Mouse (Mus musculus) retina, postnatal 7 days (tissue): ENCODE results near the gene Pgd.
"Not testable (repeated sequence)": the region's sequence is repeated elsewhere in the genome, so short reads cannot be mapped to it uniquely, and the experiment has no call there.

Experiments
- DNase-seq: peaks from one replicate; pipeline ENCODE4 v3.0.0-alpha.2; 2012; ENCODE audit warnings: low read depth, low spot score

Pgd gene

DNA sequence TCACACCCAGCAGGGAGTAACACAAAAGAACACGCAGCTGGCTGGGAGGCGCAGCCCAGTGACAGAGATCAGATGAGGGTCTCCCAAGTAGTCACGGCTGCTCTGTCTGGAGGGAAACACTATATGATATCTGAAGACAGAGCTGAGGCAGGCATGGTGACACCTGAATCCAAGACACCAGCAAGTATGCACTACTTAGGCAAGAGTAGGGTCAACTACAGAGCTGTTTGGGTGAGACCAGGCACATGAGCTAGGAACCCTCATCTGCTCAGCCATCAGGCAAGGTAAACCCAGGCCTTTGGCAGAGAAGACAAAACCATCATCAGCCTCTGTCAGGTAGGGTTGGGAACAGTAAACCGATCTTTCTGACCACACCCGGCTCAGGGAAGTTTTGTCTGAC, 33.2 kb downstream of the Pgd start:
- no peak for DNase-seq

GRCm38 (mm10) chr4:149131789-149132565, 34.6 kb downstream of the Pgd start:
- no peak for DNase-seq

DNA sequence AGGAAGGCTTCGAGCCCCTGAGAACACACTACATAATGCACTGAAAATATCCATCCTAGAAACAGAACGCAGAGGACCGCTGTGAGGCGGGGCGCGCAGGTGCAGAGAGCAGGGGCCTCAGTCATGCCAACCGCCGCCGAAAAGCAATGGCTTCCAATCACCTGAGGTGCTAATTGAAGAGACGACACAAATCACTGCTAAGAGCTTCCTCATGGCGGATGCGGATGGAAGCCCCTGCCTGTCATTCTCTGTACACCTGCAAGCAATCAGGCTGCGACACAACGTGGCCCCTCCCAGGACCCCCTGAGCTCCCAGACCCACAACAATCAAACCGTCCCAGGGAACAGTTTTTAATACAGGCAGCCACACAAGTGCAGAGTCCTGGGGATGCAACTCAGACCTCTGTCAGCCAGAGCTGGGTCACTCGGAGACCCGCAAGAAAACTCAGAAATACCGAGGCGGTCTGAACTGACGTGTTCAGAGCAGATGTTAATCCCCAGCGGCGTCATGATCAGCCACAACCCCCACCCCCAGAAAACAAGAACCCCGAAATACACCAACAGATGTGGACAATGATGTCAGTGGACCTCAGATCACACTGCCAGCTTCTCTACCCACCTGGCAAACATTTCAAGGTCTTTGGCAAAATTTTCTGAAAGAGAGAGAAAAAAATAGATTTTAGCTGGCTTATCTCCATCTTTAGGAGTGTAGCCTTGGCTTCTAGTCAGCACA, 35.4 kb downstream of the Pgd start:
- no peak for DNase-seq

DNA sequence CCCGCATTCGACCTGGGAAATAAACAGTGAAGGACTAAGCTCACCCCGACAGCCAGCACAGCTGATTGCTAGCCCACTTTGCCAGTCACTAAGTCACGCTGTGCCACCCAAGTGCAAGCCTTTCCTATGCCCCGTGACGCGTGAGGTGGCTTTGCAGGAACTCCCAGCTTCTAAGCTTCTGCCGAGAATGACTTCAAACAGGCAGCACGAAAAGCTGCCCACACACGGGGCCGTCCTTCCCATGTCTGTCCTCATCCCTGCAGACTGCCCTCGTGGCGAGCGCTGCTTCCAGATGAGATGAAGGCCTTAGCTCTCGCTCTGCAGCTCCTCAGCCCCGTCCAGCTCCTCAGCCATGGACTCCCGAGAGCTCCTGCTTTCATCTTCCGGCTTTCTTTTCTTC, 38.1 kb downstream of the Pgd start:
- no peak for DNase-seq

DNA sequence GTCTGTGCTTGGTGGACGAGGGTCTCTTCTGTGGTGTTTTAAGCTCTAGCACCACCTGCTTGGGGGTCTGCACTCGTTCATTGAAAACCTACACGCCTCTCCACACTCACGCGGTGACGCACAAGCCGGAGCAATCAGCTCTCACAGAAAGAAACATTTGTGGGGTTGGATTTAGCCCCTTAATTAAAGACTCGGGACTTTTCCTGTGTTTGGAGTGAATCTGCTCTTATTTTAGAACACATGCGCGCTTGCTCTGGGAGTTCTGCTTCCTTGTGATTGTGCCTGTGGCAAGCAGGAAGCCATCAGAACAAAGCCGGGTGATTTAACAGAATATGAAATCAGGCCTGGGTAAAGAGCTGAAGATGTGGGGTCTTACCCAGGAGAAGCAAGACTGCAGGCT, 39.9 kb downstream of the Pgd start, which contains the start of gene Cort:
Gene Cort (minus strand): TSS at position 101 of the 400 bp plus-strand sequence.
- no peak for DNase-seq

GRCm38 (mm10) chr4:149126115-149126509, 40.5 kb downstream of the Pgd start:
- no peak for DNase-seq

DNA sequence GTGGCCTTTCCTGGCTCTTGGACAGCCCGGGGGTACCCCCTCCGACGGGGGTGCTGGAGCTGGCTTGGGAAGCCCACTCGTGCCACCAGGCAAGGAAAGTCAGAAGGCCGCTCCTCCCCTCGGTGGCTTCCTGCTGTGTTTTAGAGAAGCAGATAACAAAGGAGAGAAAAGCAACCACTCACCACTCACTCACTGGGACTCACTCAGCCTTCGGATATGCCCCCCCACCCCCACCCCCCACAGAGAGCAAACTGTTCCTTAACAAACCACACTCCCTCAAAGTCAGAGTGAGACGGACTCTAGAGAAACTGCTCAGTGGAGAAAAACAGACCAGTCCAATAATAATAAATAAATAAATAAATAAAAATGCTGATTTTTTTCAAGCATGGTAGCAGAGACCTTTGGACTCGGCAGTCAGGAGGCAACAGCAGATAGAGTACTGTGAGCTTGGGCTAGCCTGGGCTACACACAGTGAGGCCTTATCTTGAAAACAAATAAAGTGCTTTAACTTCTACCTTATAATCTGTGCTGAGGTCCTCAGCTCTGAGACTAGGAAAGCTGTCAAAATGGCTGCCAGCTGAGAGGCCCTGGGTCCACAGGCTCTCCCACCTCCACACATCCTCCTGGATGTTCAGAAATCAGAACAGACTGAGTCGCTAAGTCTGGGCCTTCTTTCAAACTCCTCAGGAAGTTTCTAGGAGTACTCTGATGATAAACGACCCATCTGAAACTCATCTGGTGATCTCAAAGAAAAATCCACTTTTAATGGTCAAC, 41.0 kb downstream of the Pgd start:
- no peak for DNase-seq

- DNase-seq = no peak
Measured at GRCm38 (mm10) chr4:149123432-149123831, 43.1 kb downstream of the Pgd start.

GRCm38 (mm10) chr4:149119978-149120562, 46.5 kb downstream of the Pgd start:
- not testable (repeated sequence) for DNase-seq

DNA sequence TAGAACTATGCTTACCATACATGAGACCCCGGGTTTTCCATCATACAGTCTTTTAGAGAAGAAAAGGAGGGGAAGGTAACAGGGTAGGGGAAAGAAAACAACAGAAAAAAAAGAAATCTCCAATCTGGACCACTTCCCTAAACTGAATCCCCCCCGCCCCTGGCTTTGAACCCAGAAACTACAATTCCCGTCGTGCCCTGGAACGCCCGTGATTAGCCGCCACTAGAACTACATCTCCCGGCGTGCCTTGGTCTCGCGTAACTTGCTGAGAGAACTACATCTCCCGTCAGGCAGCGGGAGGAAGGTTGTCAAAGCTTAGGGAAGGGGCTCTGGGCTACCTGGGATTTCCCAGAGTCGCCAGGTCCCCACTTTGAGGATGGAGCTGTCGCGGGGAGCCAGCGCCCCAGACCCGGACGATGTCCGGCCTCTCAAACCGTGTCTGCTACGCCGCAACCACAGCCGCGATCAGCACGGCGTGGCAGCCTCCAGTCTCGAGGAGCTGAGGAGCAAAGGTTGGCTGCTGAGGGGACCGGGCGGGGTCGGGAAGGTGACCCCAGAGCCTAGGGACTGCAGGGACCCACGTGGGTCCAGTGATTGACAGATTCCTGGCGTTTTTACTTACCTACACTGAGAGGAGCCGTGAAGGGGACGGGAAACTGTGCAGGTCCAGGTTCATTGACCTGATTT, 62.6 kb downstream of the Pgd start, which contains the start of gene Dffa:
Gene Dffa (plus strand): TSS at position 272 of the 687 bp plus-strand sequence.
- DNase-seq = peak; percentile 86

DNA sequence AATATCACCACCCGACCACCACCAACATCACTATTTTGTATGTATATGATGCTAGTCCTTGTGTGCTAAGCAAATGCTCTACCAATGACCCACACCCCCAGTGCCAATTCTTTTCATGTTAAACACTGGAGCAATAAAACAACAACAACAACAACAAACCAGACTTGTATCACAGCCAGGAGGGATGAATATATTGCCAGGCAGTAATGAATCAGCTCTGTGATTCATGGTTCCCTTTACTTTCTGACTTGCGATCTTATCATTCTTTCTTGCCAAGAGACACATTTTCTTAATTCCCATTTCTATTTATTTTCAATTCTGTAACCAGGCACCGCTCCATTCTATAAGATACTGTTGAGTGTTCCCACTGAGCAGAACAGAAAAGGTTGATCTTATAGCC, 65.1 kb downstream of the Pgd start:
- no peak for DNase-seq

GRCm38 (mm10) chr4:149100449-149100848, 66.1 kb downstream of the Pgd start:
- DNase-seq = not testable (repeated sequence)
